Mouse (Mus musculus): ENCODE results near the gene Map3k21. TPM values are rescaled to one million over a fixed set of nuclear protein-coding genes. Genes with fewer than 3 reads are reported as not detected.

The Map3k21 gene
- polyA plus RNA-seq, 1 experiment from 2014 or later, result 0.14 TPM

DNA sequence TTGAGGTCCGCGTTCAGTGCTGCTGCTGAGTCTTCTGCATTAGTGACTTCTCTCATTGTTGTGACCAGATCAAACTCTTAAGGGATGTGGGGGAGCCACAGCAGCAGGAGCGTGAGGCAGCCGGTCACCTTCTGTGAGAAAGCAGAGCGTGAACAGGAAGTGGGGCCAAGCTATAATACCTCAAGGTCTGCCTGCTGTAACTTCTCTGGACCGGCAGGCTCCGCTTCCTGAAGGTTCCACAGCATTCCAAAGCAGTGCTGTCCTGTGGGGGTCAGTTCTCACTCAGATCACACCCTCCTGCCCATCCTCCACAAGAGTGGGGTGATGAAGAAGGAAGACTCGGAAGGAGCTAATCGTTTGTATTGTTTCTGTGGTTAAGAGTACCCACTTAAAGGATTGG, 10.5 kb downstream of the Map3k21 start:
- no peak overlapping the region for H3K4me2 ChIP-seq (replicated peaks; ENCODE audit: low read depth, low read length)
- no peak overlapping the region for H3K9ac ChIP-seq (ENCODE audit: low read depth, low read length)
- ATAC-seq (ENCODE audit: low FRiP score) (no peak), DNase-seq (ENCODE audit: low spot score) (no peak)
- no peaks in the 10 kb centered on the region for H3K36me3 ChIP-seq (ENCODE audit: control insufficient read depth, insufficient read depth, low read length)
- H3K27ac ChIP-seq (ENCODE audit: low read depth, low read length), result no peak overlapping the region
- H3K4me1 ChIP-seq (replicated peaks; ENCODE audit: control insufficient read depth, insufficient read depth, low read length), result no peaks in the 10 kb centered on the region
- no peaks in the 10 kb centered on the region for H3K27me3 ChIP-seq (ENCODE audit: control insufficient read depth, insufficient read depth, low read length)
- no peaks in the 10 kb centered on the region for H3K9me3 ChIP-seq (ENCODE audit: control insufficient read depth, low read length)
- H3K4me3 ChIP-seq (ENCODE audit: low read depth, low read length), result no peak overlapping the region
- 73% methylated on average over 9 of the region's 9 CpGs for whole genome bisulfite sequencing

DNA sequence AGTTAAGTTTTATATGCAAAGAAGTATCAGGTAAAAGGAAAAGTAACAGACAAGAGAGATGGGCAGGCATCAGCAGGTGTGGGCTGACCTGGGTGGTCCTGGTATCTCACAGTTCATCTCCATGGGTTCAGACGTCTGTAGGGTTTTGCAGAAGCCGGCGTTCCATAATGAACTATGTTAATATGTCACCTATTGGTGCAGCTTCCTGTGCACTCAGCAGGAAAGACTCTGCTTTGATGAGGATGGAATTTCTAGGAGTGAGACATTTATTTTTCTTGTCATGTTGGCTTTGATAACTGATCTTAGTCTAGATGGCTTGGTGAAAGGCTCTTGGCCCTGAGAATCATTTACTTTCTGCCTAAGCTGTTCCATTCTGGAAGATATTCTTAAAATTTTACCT, 12.1 kb downstream of the Map3k21 start:
- no peak for DNase-seq (ENCODE audit: low spot score)
- 56% methylated on average over 3 of the region's 3 CpGs for WGBS

GRCm38 (mm10) chr8:125926636-125927035, 16.4 kb downstream of the Map3k21 start:
- Histone ChIP-seq H3K36me3 (ENCODE audit: control insufficient read depth, insufficient read depth, low read length) (no peaks in the 10 kb centered on the region), H3K4me1 (replicated peaks; ENCODE audit: control insufficient read depth, insufficient read depth, low read length) (no peaks in the 10 kb centered on the region), H3K4me3 (ENCODE audit: low read depth, low read length) (no peak overlapping the region), H3K9me3 (ENCODE audit: control insufficient read depth, low read length) (no peaks in the 10 kb centered on the region), H3K27ac (ENCODE audit: low read depth, low read length) (no peak overlapping the region), H3K4me2 (replicated peaks; ENCODE audit: low read depth, low read length) (no peak overlapping the region), H3K27me3 (ENCODE audit: control insufficient read depth, insufficient read depth, low read length) (no peaks in the 10 kb centered on the region), H3K9ac (ENCODE audit: low read depth, low read length) (no peak overlapping the region)
- 84% methylated on average over 4 of the region's 4 CpGs for WGBS
- ATAC-seq (ENCODE audit: low FRiP score) (no peak), DNase-seq (ENCODE audit: low spot score) (no peak)

More for the DNA sequence above, 12.1 kb downstream of the Map3k21 start:
- Histone ChIP-seq H3K4me2 (replicated peaks; ENCODE audit: low read depth, low read length) (no peak overlapping the region), H3K36me3 (ENCODE audit: control insufficient read depth, insufficient read depth, low read length) (no peaks in the 10 kb centered on the region), H3K4me3 (ENCODE audit: low read depth, low read length) (no peak overlapping the region), H3K9me3 (ENCODE audit: control insufficient read depth, low read length) (no peaks in the 10 kb centered on the region), H3K4me1 (replicated peaks; ENCODE audit: control insufficient read depth, insufficient read depth, low read length) (no peaks in the 10 kb centered on the region), H3K27ac (ENCODE audit: low read depth, low read length) (no peak overlapping the region), H3K9ac (ENCODE audit: low read depth, low read length) (no peak overlapping the region), H3K27me3 (ENCODE audit: control insufficient read depth, insufficient read depth, low read length) (no peaks in the 10 kb centered on the region)
- no peak for ATAC-seq (ENCODE audit: low FRiP score)

DNA sequence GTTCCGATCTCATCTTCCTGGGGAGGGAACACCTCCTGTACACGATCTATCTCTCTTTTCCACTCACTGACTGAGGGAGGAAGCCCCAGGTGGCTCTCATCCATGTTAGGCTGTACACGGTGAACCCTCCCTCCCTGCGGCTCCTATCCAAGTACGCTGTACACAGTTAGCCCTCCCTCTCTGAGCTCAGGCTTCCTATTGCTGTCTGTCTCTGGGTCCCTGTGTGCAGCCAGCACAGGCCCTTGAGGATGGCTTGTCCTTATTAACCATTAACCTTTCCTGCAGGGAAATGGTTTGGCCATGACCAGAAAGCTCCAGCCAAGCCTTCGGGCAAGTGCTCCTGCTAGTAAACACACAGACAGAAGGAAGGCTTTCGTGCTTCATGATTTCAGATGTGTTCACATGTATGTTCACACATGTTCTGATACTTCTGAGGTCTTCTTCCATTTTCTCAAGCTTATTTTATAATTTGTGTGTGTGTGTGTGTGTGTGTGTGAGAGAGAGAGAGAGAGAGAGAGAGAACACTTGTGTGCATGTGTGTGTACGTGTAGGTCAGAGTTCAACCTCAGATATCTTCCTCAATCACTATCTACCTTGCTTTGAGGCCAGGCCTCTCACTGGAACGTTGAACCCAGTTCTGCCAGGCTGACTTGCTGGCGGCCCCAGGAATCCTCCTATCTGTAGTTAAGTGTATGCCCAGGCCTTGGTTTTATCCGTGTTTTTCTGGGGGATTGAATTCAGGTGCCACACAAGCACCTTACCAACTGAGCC, 20.2 kb downstream of the Map3k21 start:
- ATAC-seq (ENCODE audit: low FRiP score) (no peak), DNase-seq (ENCODE audit: low spot score) (no peak)
- Histone ChIP-seq H3K4me3 (ENCODE audit: low read depth, low read length) (no peak overlapping the region), H3K4me2 (replicated peaks; ENCODE audit: low read depth, low read length) (no peak overlapping the region), H3K36me3 (ENCODE audit: control insufficient read depth, insufficient read depth, low read length) (no peaks in the 10 kb centered on the region), H3K9ac (ENCODE audit: low read depth, low read length) (no peak overlapping the region), H3K27me3 (ENCODE audit: control insufficient read depth, insufficient read depth, low read length) (no peaks in the 10 kb centered on the region), H3K9me3 (ENCODE audit: control insufficient read depth, low read length) (no peaks in the 10 kb centered on the region), H3K27ac (ENCODE audit: low read depth, low read length) (no peak overlapping the region), H3K4me1 (replicated peaks; ENCODE audit: control insufficient read depth, insufficient read depth, low read length) (no peaks in the 10 kb centered on the region)
- WGBS, result 82% methylated on average over 11 of the region's 11 CpGs

DNA sequence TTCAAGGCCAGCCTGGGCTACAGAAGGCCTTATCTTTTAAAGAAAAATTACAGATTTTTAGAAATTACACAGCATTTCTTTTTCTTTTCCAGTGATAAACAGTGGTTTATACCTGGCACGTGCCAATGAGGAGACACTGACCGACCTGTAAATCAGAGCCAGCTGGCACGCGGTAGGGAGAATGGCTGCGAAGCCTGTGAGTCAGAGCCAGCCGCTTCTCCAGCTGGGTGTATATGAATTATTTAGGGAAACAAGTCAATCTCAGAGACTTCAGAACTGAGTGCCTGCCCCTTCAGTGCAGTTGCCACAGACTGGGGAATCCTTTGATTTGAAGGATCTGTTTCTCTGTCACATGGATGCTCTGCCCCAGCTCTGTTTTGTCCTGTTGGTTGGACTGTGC, 21.6 kb downstream of the Map3k21 start:
- H3K4me2 ChIP-seq (replicated peaks; ENCODE audit: low read depth, low read length), result no peak overlapping the region
- H3K9ac ChIP-seq (ENCODE audit: low read depth, low read length), result no peak overlapping the region
- H3K36me3 ChIP-seq (ENCODE audit: control insufficient read depth, insufficient read depth, low read length), result no peaks in the 10 kb centered on the region
- DNase-seq (ENCODE audit: low spot score), result no peak
- no peaks in the 10 kb centered on the region for H3K27me3 ChIP-seq (ENCODE audit: control insufficient read depth, insufficient read depth, low read length)
- 94% methylated on average over 6 of the region's 6 CpGs for WGBS
- H3K4me3 ChIP-seq (ENCODE audit: low read depth, low read length), result no peak overlapping the region
- ATAC-seq (ENCODE audit: low FRiP score), result no peak
- H3K4me1 ChIP-seq (replicated peaks; ENCODE audit: control insufficient read depth, insufficient read depth, low read length), result no peaks in the 10 kb centered on the region
- H3K27ac ChIP-seq (ENCODE audit: low read depth, low read length), result no peak overlapping the region
- no peaks in the 10 kb centered on the region for H3K9me3 ChIP-seq (ENCODE audit: control insufficient read depth, low read length)

- no peak for ATAC-seq (ENCODE audit: low FRiP score)
- Histone ChIP-seq H3K4me1 (replicated peaks; ENCODE audit: control insufficient read depth, insufficient read depth, low read length) (no peaks in the 10 kb centered on the region), H3K9ac (ENCODE audit: low read depth, low read length) (no peak overlapping the region), H3K4me2 (replicated peaks; ENCODE audit: low read depth, low read length) (no peak overlapping the region), H3K9me3 (ENCODE audit: control insufficient read depth, low read length) (no peaks in the 10 kb centered on the region), H3K36me3 (ENCODE audit: control insufficient read depth, insufficient read depth, low read length) (no peaks in the 10 kb centered on the region), H3K27me3 (ENCODE audit: control insufficient read depth, insufficient read depth, low read length) (no peaks in the 10 kb centered on the region), H3K27ac (ENCODE audit: low read depth, low read length) (no peak overlapping the region), H3K4me3 (ENCODE audit: low read depth, low read length) (no peak overlapping the region)
- WGBS, result 48% methylated on average over 9 of the region's 9 CpGs
- peak; percentile 75 for DNase-seq (ENCODE audit: low spot score)
These were observed 25.4 kb downstream of the Map3k21 start for GRCm38 (mm10) chr8:125935649-125936048.

GRCm38 (mm10) chr8:125944511-125944910, 34.3 kb downstream of the Map3k21 start:
- Histone ChIP-seq H3K36me3 (ENCODE audit: control insufficient read depth, insufficient read depth, low read length) (no peaks in the 10 kb centered on the region), H3K27ac (ENCODE audit: low read depth, low read length) (no peak overlapping the region), H3K27me3 (ENCODE audit: control insufficient read depth, insufficient read depth, low read length) (no peaks in the 10 kb centered on the region), H3K4me1 (replicated peaks; ENCODE audit: control insufficient read depth, insufficient read depth, low read length) (no peaks in the 10 kb centered on the region), H3K9ac (ENCODE audit: low read depth, low read length) (no peak overlapping the region), H3K4me2 (replicated peaks; ENCODE audit: low read depth, low read length) (no peak overlapping the region), H3K9me3 (ENCODE audit: control insufficient read depth, low read length) (no peaks in the 10 kb centered on the region), H3K4me3 (ENCODE audit: low read depth, low read length) (no peak overlapping the region)
- DNase-seq (ENCODE audit: low spot score), result no peak
- 85% methylated on average over 4 of the region's 4 CpGs for WGBS
- no peak for ATAC-seq (ENCODE audit: low FRiP score)

DNA sequence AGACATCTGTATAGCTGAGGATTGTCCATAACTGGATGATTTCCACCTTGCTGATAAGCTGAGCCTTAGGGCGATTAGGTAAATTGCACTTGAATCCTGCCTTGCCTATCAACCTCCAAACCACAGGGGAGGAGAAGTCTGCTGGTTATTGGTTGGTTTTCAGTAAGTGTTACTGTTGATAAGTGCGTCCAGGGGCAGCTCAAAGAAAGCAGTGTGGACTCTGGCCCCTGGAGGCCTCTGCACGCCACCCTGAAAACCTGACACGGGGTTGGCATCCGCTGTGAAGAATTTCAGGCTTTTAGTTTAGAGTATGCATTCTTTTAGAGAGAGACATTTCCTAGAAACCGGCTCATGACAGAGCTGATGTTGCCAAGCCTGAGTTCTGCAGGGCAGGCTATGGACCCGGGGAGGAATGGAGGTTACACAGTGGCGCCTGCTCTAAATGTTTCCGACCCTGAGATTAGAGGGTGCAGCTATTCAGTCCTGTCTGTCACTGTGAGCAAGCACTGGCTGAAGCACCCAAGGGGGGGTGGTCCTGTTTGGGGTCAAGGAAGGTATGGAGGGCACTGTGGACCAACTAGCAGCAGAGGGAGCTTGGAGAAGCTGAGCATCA, 38.6 kb downstream of the Map3k21 start:
- DNase-seq (ENCODE audit: low spot score) (no peak), ATAC-seq (ENCODE audit: low FRiP score) (no peak)
- Histone ChIP-seq H3K27ac (ENCODE audit: low read depth, low read length) (no peak overlapping the region), H3K4me1 (replicated peaks; ENCODE audit: control insufficient read depth, insufficient read depth, low read length) (no peaks in the 10 kb centered on the region), H3K9me3 (ENCODE audit: control insufficient read depth, low read length) (no peaks in the 10 kb centered on the region), H3K4me3 (ENCODE audit: low read depth, low read length) (no peak overlapping the region), H3K27me3 (ENCODE audit: control insufficient read depth, insufficient read depth, low read length) (no peaks in the 10 kb centered on the region), H3K9ac (ENCODE audit: low read depth, low read length) (no peak overlapping the region), H3K36me3 (ENCODE audit: control insufficient read depth, insufficient read depth, low read length) (no peaks in the 10 kb centered on the region), H3K4me2 (replicated peaks; ENCODE audit: low read depth, low read length) (no peak overlapping the region)
- 90% methylated on average over 9 of the region's 9 CpGs for WGBS

Measured in hindbrain, embryonic 11.5 days (tissue).